Mouse (Mus musculus): ENCODE measurements around the gene Sun2.

The Sun2 gene

DNA sequence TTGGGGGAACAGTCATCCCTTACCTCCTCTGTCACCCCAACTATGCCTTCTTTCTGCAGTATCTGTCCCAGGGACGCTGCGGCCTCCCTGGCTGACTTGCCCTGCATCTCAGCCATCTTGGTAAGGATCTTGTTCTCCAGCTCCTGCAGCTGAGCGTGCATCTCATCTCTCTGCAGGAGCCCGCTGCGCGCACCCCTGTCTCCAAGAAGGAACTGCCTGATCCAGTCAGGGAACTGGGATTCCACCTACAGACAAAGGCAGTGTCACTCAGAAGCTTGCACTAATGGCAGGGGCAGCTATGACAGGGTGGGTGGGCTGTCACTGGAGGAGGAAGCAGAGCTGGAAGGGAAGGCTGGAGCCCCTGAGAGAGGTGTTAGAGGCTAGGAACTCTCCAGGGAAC, 14.5 kb downstream of the Sun2 start:
- in situ Hi-C loops (cut with MboI; ENCODE audit: low sequenced_read_pairs), result no loop called here

DNA sequence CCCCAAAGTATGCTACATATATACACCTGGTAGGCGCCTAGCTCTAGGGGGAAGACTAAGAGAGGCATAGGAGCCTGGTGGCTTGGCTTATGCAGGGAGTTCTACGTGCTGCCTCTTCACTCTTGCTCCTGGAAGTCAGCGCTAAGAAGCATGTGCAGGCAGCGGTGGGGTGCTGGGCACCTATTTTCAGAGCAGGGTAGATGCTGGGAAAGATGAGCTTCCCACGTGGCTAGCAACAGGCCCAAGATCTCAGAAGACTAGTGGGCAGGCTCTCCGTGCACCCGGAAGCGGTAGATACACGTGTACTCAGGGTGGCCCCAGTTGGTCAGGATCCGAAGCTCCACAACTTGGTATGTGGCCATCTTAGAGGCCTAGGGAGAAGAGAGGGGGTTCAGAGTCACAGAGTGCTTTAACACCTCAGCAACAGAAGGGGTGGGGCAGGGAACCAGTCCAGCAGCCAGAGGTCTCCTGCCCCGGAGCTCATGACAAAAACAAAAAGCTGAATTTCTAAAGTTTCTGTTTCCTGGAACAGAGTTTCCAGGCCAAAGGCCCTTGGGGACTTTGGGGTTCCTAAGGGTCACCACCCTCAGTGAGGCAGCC, 17.0 kb downstream of the Sun2 start:
- in situ Hi-C loops (cut with MboI; ENCODE audit: low sequenced_read_pairs), result no loop called here

DNA sequence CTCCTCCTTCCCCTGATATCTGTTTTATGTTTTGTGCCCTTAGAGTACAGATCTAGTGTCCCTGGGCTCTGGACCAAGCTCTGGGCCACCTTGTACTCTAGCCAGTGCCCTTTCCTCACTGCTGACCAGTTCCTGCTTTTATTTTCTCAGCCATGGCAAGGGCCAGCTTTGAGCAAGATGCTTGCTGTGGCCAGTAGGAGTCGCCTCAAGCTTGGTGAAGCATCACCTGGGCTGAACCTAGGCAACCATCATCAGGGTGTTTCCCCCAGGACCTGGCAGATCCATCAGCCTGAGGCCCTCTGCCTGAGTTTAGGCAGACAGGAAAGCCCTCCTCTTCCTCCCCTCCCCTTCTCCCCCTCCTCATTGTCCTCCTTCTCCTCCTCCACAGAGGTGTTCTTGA, 18.9 kb downstream of the Sun2 start:
- in situ Hi-C loops (cut with MboI; ENCODE audit: low sequenced_read_pairs), result no loop called here

DNA sequence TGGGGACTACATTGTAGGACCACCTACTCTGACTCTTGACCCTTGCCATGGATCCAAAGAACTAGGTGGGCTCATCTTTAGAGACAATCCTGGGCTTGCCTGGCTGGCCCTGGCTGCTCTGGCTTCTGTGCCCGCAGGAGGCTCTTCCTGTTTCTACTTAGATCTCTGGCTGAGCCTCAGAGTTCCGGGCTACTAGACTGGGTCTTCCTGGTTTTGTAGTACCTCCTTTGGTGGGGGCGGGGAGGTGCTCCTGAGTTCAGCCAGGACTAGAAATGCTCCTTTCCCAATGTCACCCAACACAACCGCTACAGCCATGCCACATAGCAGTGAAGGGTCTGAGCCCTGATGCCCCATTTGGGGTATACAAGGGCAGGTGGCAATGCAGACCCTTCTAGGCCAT, 21.5 kb downstream of the Sun2 start:
- in situ Hi-C loops (cut with MboI; ENCODE audit: low sequenced_read_pairs), result no loop called here

DNA sequence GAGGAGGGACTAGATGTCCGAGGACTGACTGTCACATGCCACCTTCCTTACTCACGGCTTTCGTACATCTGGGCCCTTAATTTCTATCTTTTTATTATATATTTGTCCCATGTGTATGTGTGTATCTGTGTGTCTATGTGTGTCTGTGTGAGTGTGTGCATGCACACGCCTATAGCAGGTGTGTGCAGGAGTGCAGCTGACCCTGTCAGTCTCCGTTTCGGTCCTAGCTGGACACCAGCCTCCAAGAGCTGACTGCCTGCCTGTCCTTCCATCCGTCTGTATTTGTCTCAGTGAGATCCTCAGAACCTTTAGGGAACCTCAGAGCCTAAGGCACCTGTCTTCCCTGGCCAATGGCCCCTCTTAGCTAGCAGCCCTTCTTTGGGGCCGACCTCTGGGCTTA, 22.1 kb downstream of the Sun2 start:
- in situ Hi-C loops (cut with MboI; ENCODE audit: low sequenced_read_pairs), result no loop called here

DNA sequence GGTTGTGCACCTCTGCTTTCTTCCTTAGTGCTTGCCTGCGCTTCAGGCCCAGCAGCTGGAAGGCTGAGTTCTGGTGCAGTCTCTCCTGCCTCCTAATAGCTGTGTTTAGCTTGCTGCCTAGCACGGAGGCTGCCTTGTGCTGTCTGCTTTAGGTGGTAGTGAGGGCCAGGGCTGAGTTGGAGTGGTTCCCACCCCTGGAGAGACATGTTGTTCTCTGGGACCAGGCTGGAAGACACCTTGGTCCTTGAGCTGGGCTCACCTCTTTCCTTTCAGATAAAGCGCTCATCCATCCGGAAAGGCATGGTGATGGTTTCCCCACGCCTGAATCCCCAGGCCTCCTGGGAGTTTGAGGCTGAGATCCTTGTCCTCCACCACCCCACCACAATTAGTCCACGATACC, 25.6 kb downstream of the Sun2 start:
- in situ Hi-C loops (cut with MboI; ENCODE audit: low sequenced_read_pairs), result no loop called here

DNA sequence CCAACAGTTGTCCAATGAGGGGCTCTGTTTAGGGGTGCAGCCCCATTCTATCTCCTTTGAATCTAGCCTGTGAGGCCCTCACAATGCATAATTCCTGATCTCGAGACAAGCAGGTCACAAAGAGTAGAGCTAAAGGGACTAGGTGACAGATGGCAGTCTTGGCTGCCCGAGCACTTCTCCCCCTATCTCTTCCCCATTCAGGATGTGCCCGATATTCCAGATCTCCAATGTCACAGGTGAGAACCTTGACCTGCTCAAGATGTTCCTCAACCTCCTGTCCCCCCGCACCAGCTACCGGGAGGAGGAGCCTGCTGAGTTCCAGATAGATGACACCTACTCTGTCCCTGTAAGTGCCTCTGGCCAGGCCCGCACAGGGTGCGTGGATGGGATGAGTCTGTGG, 26.7 kb downstream of the Sun2 start:
- in situ Hi-C loops (cut with MboI; ENCODE audit: low sequenced_read_pairs), result no loop called here

DNA sequence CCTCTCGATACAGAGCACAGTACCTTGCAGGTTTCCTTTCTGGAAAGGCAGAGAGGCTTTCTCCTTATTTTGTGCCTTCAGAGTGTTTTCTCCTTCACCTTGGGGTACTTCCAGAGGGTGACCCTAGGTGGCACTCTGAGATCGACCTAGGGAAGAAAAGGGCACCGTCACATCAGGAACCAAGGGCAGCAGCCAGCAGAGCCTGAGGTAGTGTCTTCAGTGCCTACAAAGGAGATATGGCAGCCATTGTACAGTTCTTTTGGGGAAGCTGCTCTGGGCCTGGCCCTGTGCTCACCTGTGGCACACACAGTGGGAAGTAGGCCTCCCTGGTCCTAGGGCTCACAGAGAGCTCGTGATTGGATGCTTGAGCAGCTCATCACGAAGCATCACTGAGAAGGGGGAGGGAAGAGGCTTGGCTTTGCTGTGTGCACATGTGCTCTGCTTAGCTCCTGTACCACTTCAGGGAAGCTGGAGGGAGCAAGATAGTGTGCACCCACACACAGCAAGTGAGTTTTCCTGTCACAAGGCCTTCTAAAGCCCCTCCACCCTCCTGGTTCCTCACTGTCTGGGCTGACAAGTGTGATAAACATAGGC, 34.0 kb downstream of the Sun2 start:
- in situ Hi-C loops (cut with MboI; ENCODE audit: low sequenced_read_pairs), result no loop called here

GRCm38 (mm10) chr15:79706603-79707214, 35.6 kb downstream of the Sun2 start:
- in situ Hi-C loops (cut with MboI; ENCODE audit: low sequenced_read_pairs), result no loop called here

- in situ Hi-C loops (cut with MboI; ENCODE audit: low sequenced_read_pairs), result no loop called here
Measured at GRCm38 (mm10) chr15:79697558-79698187, 44.7 kb downstream of the Sun2 start.

DNA sequence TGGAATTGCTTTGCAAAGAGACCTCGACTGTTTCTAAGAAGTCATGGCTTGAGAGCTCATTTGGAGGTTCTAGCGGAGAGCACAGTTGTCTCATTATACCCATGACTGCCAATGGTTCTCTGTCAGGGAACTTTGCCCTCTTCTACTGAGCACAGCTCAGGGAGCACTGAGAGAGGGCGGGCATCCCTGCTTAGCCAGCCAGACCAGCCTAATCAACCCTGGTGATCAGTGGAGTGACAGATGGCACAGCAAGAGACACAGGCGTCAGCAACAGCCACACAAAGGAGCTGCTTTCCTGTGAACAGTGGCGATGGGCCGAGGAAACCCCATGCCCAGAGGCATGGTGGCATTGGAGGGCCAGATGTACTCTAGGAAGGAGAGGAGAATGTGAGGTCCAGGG, 45.3 kb downstream of the Sun2 start:
- in situ Hi-C loops (cut with MboI; ENCODE audit: low sequenced_read_pairs), result no loop called here

DNA sequence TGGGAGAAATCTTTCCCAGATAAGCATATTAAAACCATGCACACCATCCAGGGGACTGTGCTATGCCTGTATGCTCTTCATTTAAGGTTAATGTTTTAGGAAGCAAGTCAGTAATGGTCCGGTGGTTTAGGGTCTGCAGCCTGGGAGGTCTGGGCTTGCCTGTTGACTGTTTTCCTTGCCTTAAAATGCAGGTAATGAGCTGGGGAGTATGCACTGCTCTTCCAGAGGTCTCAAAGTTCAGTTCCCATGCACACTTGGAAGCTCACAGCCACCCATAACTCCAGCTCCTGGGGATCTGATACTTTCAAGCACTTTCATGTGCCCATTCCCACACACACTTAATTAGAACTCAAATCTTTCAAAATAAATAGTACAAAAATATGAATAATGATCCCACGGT, 45.8 kb downstream of the Sun2 start:
- in situ Hi-C loops (cut with MboI; ENCODE audit: low sequenced_read_pairs), result no loop called here

DNA sequence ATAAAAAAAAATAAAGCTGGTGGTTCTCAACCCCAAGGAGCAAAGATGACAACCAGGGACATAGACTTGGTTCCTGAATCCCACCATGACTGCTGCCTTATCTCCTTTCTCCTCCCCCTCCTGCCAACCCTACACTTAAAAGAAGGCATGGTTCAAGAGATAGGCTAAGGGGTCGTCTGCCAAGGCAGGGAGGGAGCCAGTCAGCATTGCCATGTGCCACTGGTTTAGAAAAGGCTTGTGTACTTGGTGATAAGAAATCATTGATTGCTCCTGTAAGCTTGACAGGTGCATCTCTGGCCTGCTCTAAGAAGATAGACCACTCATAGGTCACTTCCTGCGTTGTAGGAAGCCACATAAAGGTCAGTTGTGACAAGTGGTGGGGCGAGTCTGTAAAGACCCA, 46.8 kb downstream of the Sun2 start:
- in situ Hi-C loops (cut with MboI; ENCODE audit: low sequenced_read_pairs), result no loop called here

DNA sequence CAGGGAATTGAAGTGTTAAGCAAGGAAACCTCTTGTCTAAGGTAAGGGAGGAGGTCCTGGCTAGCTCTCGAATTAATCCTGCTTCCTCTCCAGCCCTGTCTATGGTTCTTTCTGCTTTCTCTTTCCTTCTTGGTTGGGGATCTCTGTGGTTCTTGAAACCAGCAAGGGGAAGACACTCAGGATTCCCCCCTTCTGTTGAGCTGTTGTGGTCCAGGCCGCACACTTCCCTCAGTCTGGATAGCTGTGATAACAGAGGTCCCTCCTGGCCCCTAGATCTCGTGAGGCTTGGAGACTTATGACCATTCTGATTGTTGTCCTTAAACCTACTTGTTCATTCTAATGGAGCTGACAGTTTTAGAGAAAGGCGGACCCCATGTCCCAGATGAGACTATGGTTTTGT, 47.8 kb downstream of the Sun2 start:
- in situ Hi-C loops (cut with MboI; ENCODE audit: low sequenced_read_pairs), result no loop called here

- in situ Hi-C loops (cut with MboI; ENCODE audit: low sequenced_read_pairs), result no loop called here
Measured at GRCm38 (mm10) chr15:79693740-79694139, 48.6 kb downstream of the Sun2 start.

DNA sequence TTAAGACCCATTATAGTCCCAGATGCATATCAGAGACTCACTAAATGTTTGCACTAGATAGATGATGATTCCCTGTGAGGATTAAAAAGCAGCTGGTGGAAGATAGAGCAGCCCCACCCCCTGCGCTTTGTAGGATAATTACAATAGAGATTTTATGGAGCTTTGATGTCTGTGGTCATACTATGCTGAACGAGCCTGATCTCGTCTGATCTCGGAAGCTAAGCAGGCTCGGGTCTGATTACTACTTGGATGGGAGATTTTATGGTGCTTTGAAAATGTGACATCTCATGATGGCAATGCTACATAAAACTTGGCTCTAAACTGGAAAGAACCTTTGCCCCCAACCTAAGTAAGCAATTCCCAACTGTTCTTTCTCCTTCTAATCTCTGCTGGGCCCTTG, 50.0 kb downstream of the Sun2 start:
- in situ Hi-C loops (cut with MboI; ENCODE audit: low sequenced_read_pairs), result no loop called here

DNA sequence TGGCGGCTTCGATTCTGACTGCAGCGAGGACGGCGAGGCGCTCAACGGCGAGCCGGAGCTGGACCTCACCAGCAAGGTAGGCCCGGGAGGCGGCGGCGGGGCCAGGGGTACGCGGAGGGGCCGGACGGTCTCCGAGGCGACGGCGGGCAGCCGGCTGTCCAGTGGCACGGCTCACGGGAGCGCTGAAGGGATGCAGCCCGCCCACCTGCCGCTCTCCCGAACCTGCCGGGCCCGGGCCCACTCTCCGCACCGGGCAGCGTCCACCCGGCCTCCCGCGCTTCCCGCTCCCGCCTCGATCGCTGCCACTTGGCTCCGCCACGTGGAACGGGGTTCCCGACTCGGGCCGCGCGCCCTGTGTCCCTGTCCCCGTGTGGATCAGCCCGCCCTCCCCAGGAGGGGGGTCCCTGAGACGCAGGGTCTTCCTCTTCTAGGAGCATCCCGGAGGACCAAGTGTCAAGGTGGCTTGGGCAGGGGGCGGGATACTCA, 51.3 kb downstream of the Sun2 start:
- in situ Hi-C loops (cut with MboI; ENCODE audit: low sequenced_read_pairs), result no loop called here

DNA sequence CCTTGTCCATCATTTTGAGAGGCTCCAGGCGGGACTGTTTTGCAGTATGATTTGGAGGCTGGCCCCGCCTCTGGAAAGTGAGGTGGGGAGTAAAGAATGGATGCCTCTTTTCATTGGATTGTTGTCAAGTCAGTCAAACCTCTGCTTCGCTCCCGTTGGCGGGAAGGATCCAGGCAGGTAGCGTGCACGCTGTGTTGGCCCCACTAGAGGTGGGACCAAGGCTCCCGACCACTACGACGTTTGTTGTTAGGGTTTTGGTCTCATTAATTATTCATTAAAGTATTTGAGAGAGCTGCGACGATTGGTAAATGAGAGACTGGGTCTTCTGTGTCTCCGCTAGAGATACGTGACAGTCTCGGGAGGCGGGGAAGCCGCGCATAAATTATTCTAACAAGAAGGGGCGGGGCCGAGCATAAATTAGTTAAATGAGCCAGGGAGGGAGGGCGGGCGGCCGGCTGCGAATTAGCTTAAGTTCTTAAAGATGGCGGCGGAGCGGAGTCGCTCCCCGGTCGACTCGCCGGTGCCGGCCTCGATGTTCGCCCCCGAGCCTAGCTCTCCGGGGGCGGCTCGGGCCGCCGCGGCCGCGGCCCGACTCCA, 51.8 kb downstream of the Sun2 start, which contains the start of gene Gtpbp1:
TSS of gene Gtpbp1 (plus strand) at position 420 of the 597 bp plus-strand sequence.
- in situ Hi-C loops (cut with MboI; ENCODE audit: low sequenced_read_pairs), result no loop called here

DNA sequence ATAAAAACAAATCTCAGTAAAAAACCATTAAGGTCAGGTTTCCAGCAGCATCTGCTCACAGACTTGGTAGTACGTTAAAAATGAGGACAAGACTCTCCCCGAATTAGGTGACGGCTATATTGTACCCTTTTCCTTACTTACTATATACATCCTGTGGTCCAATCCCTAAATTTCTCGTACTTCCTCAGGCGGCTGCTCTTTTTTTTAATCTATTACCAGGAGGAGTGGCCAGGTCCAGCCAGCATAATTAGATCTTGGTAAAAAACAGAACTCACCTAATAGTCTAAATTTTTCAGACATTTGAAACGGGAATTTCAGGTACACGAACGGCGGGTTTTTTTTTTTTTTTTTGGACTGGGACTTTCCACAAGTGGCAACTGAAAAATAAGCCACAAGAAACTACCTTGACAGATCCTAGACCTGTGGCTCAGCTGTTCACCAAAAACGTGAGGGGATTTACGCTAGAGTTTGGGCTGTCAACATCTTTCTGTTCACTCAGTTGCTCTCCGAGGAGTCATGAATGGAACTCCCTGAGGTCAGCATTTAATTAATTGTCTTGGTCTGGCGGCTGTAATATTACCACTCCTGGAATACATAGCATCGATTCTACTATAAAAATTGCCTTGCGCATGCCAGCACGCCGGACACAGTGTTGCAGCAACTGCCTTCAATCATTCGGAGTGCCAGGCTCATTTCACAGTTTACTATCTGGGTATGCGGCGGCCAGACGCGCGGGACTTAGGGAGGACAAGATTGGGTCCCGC, 52.5 kb downstream of the Sun2 start:
- in situ Hi-C loops (cut with MboI; ENCODE audit: low sequenced_read_pairs), result no loop called here

DNA sequence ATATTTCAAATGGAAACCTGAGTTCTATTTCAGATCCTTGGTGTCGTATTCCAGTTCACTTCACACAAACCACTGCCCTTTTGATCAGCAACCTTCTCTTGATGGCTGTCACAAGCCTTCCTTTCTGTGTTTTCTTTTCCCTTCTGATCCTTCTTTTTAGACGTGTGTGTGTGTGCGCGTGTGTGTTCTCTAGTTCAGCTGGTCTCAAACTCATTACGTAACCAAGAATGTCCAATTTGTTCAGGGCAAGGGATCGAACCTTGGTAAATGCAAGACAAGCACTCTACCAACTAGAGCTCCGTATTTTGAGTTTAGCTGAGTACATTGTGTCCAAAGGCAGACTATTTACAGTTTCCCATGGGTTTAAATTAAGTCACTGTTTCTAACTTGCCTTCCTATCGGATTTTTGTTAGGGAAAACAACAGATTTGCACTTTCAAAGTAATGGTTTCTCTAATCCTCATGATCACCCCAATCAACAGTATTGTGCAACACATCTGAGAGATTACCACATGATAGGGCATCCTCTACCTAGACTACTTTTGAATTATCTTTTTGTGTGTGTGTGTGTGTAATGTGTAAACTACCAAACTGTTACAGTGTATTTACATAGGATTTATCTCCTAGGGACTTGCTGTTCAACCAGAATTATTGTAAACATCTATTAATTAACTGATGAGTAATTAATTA, 53.9 kb downstream of the Sun2 start:
- in situ Hi-C loops (cut with MboI; ENCODE audit: low sequenced_read_pairs), result no loop called here
